Mouse (Mus musculus) bone marrow macrophage, adult 2 months (primary cell): ENCODE data around the gene Hagh.

Source experiments
- CTCF ChIP-seq: IDR thresholded peaks from 2 replicates; pipeline ENCODE4 v1.5.1; 2012; ENCODE audit warnings: low read depth, mild to moderate bottlenecking, low read length, moderate library complexity
- POLR2A ChIP-seq: IDR thresholded peaks from 2 replicates; pipeline ENCODE4 v1.6.1; 2012; ENCODE audit warnings: mild to moderate bottlenecking, low read depth, low read length, borderline replicate concordance

GRCm38 (mm10) chr17:24815256-24815655 lies 24.7 kb upstream of the Hagh start:
- TF ChIP-seq CTCF (no peak), POLR2A (no peak)
